Mouse (Mus musculus) heart, postnatal 4 days (tissue): ENCODE measurements around the gene Gpr146. TPM values are rescaled to one million over a fixed set of nuclear protein-coding genes. Genes with fewer than 3 reads are reported as not detected.

Experiments used
- DNase-seq: peaks from one replicate; pipeline ENCODE4 v3.0.0; 2021
- microRNA-seq, 2 experiments: library from miRNA; unstranded; fragments of <30 nt; microRNA quantifications; one replicate each; pipeline ENCODE4 v1.2.0; 2021 to 2022
- total RNA-seq, 2 experiments: library from RNA; stranded (reverse); gene quantifications; 2 replicates each; pipeline ENCODE4 v1.2.3; 2021

Gpr146 gene
- total RNA-seq, 2 experiments from 2014 or later, result 23.3 to 28.2 TPM

- no peak for DNase-seq
These were observed 52.4 kb downstream of the Gpr146 start for GRCm38 (mm10) chr5:139429818-139430341.

- DNase-seq, result no peak
These were observed 54.8 kb downstream of the Gpr146 start for GRCm38 (mm10) chr5:139432333-139432732.

DNA sequence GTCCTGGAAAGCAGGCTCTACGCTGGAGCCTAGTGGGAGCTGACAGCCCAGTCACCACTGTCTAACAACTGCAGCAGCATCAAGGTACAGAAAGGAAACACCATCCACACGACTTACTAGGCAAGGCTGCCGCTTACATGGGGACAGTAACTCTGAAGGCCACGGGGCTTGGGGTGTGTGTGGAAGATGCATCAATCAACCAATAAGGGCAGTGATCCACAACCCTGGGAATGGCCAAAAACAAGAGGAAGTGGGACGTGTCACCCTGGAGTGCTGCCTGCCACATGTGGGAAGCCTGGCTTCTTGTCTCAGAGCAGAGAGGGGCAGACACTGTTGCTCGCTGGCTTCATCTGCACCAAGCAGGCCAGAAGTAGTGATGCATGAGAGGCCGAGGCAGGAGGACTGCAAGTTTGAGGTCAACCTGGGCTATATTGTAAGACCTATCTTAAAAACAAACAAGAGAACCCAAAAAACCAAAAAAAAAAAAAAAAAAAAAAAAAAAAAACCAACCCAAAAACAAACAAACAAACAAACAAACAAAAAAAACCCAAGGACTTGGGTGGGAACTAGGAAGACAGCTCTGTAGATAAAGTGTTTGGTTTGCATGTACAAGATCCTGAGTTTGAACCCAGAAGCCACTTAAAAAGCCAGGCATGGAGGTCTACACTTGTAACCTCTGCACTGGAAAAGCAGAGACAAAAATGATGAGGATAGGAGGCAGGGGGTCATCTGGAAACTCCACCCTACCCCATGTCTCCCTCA is 55.4 kb downstream of the Gpr146 start:
- DNase-seq, result no peak

- no peak for DNase-seq
These were observed 56.5 kb downstream of the Gpr146 start for GRCm38 (mm10) chr5:139433842-139434568.

GRCm38 (mm10) chr5:139434940-139435339 is 57.4 kb downstream of the Gpr146 start:
- DNase-seq, result no peak

DNA sequence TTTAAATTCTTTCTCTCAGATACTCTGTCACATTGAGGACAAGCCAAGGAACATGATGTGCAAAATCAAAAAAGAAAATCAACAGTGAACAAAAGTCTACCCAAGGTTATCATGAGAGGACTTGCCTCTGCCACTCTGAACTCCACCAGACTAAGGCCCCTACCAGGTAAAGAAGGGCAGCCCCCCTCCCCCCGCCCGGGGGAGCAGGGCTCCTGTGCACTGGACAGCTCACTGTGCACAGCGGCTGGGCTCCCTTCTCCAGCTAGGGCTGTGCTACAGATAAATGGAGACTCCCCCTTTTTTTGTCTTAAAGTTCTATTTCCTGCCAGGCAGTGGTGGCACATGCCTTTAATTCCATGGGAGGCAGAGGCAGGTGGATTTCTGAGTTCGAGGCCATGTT is 60.3 kb downstream of the Gpr146 start:
- DNase-seq, result no peak

- no peak for DNase-seq
These were observed 60.9 kb downstream of the Gpr146 start for GRCm38 (mm10) chr5:139438440-139438839.

DNA sequence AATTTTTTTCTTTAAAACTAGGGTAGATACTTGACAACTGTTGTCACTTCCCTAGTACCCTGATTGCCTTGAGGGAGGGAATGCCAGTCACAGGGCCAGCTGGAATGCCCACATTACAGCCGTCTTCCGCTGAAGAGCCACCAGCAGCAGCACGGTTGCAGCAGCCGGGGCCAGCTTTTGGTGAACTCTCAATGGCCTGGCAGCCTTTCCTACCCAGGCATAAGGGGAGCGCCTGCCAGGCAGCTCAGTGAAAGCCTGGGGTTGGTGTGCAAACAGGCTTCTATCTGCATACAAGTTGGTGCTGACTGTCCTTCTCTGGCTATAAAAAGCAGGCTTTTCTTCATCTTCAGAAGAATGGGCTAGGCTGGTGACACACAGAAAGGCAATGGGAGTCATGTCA is 63.0 kb downstream of the Gpr146 start:
- DNase-seq, result peak; percentile 43

GRCm38 (mm10) chr5:139440926-139441725 is 63.6 kb downstream of the Gpr146 start:
- DNase-seq, result no peak

DNA sequence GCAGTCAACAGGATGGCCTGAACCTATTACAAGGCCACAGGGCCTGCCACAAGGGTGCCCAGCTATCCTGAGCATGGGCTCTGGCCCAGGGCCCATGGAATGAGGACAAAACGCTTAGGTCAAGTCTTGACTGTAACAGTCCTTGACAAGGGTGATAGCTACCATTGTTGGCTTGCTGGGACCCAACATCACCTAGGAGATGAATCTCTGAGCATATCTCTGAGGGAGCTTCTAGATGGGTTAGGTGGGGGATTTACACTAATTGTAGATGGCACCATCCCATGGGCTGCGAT is 64.2 kb downstream of the Gpr146 start:
- DNase-seq, result peak; percentile 33

GRCm38 (mm10) chr5:139442428-139442827 is 64.9 kb downstream of the Gpr146 start:
- no peak for DNase-seq

GRCm38 (mm10) chr5:139442962-139443361 is 65.5 kb downstream of the Gpr146 start:
- no peak for DNase-seq

GRCm38 (mm10) chr5:139445258-139445657 is 67.8 kb downstream of the Gpr146 start:
- DNase-seq, result peak; percentile 55

Small RNAs within 50 kb of the gene (microRNA-seq; reads per million reads assigned to microRNA genes)
- gene Mir339, result 564 to 747 reads per million in 2 experiments

Other genes starting within 250 kb of the Gpr146 start
- 1 to 10 TPM; 2.3 to 2.8 TPM for gene Prkar1b, start 227.7 kb upstream of the Gpr146 start, total RNA-seq
- 10 to 100 TPM; 19.1 to 19.5 TPM for gene Dnaaf5, start 227.5 kb upstream of the Gpr146 start, total RNA-seq
- gene Sun1, start 177.1 kb upstream of the Gpr146 start, total RNA-seq, result 10 to 100 TPM; 40.7 to 43.0 TPM
- gene Get4, start 125.4 kb upstream of the Gpr146 start, total RNA-seq, result 10 to 100 TPM; 76.4 to 80.4 TPM
- gene Adap1, start 52.1 kb upstream of the Gpr146 start, total RNA-seq, result 1 to 10 TPM; 1.8 to 2.4 TPM
- gene Cox19, start 26.3 kb upstream of the Gpr146 start, total RNA-seq, result 10 to 100 TPM; 76.9 to 79.3 TPM
- gene Cyp2w1, start 25.1 kb upstream of the Gpr146 start, total RNA-seq, result not detected
- under 1 TPM; 0.47 to 0.74 TPM for gene C130050O18Rik, start 27.6 kb downstream of the Gpr146 start, total RNA-seq
- gene Gper1, start 45.5 kb downstream of the Gpr146 start, total RNA-seq, result 1 to 10 TPM; 1.8 to 2.3 TPM
- 10 to 100 TPM; 10.8 to 10.9 TPM for gene 3110082I17Rik, start 82.8 kb downstream of the Gpr146 start, total RNA-seq
- 10 to 100 TPM; 20.6 to 21.5 TPM for gene Zfand2a, start 106.9 kb downstream of the Gpr146 start, total RNA-seq
- gene Uncx, start 165.8 kb downstream of the Gpr146 start, total RNA-seq, result not detected